Mouse (Mus musculus) megakaryocyte, embryonic 14.5 days (primary cell): ENCODE measurements around the gene Cyp2t4. TPM values are rescaled to one million over a fixed set of nuclear protein-coding genes. Genes with fewer than 3 reads are reported as not detected.

Experiments
- H3K27me3 ChIP-seq: replicated peaks from 2 replicates; pipeline ENCODE3; 2012; ENCODE audit warnings: inconsistent platforms
- H3K36me3 ChIP-seq: replicated peaks from 2 replicates; pipeline ENCODE3; 2012; ENCODE audit warnings: low read length, inconsistent platforms, mixed read lengths
- H3K4me1 ChIP-seq: 2 replicates; pipeline ENCODE4 v1.6.1; 2012; ENCODE audit warnings: inconsistent platforms
- H3K4me3 ChIP-seq: replicated peaks from 2 replicates; pipeline ENCODE3; 2012; ENCODE audit warnings: moderate library complexity, mild to moderate bottlenecking, inconsistent platforms
- H3K9me3 ChIP-seq: 2 replicates; pipeline ENCODE4 v1.6.1; 2012; ENCODE audit warnings: inconsistent platforms
- FLI1 ChIP-seq: IDR thresholded peaks from 2 replicates; pipeline ENCODE4 v1.6.1; 2012; ENCODE audit warnings: low read length, inconsistent platforms, mixed read lengths
- GATA1 ChIP-seq: IDR thresholded peaks from 3 replicates; pipeline ENCODE4 v1.6.1; 2012; ENCODE audit warnings: mixed read lengths, low read length, inconsistent platforms, borderline replicate concordance
- polyA plus RNA-seq: library from polyadenylated mRNA; stranded (reverse); fragments of >175 nt; gene quantifications from 2 replicates; pipeline ENCODE4 v1.2.3, GENCODE M21; 2012; ENCODE audit warnings: low replicate concordance; ENCODE audit not compliant: insufficient read depth

The Cyp2t4 gene
- polyA plus RNA-seq, 1 experiment: not detected

- Histone ChIP-seq H3K27me3 (peaks cover 6% of the 10 kb centered on the region), H3K36me3 (no peaks in the 10 kb centered on the region), H3K4me1 (peaks cover 5% of the 10 kb centered on the region; the same call in 1 of the 2 replicates), H3K9me3 (no peaks in the 10 kb centered on the region; the same call in 1 of the 2 replicates), H3K4me3 (no peak overlapping the region)
- TF ChIP-seq FLI1: no peak
These were observed 23.7 kb upstream of the Cyp2t4 start for GRCm38 (mm10) chr7:27129811-27130210.

GRCm38 (mm10) chr7:27130521-27131370, 22.8 kb upstream of the Cyp2t4 start:
- Histone ChIP-seq H3K36me3 (no peaks in the 10 kb centered on the region), H3K4me3 (no peak overlapping the region), H3K9me3 (no peaks in the 10 kb centered on the region; the same call in 1 of the 2 replicates), H3K27me3 (peaks cover 6% of the 10 kb centered on the region), H3K4me1 (peaks cover 5% of the 10 kb centered on the region; the same call in 1 of the 2 replicates)
- TF ChIP-seq GATA1: no peak
- no peak for TF ChIP-seq FLI1

GRCm38 (mm10) chr7:27131387-27131786, 22.1 kb upstream of the Cyp2t4 start:
- no peak overlapping the region for H3K4me3 ChIP-seq
- H3K27me3 ChIP-seq: peaks cover 6% of the 10 kb centered on the region
- H3K36me3 ChIP-seq: no peaks in the 10 kb centered on the region
- peaks cover 5% of the 10 kb centered on the region; the same call in 1 of the 2 replicates for H3K4me1 ChIP-seq
- TF ChIP-seq GATA1 (no peak), FLI1 (no peak)
- H3K9me3 ChIP-seq: no peaks in the 10 kb centered on the region; the same call in 1 of the 2 replicates

- Histone ChIP-seq H3K36me3 (no peaks in the 10 kb centered on the region), H3K27me3 (peaks cover 6% of the 10 kb centered on the region), H3K4me1 (peaks cover 5% of the 10 kb centered on the region; the same call in 1 of the 2 replicates), H3K9me3 (no peaks in the 10 kb centered on the region; the same call in 1 of the 2 replicates), H3K4me3 (peak overlapping the region; percentile 74)
- TF ChIP-seq FLI1 (no peak), GATA1 (no peak)
These were observed 20.9 kb upstream of the Cyp2t4 start for GRCm38 (mm10) chr7:27132588-27132987.

- H3K27me3 ChIP-seq: peaks cover 5% of the 10 kb centered on the region
- no peak for TF ChIP-seq GATA1
- TF ChIP-seq FLI1: no peak
These were observed 20.4 kb upstream of the Cyp2t4 start for GRCm38 (mm10) chr7:27133156-27133555.

GRCm38 (mm10) chr7:27133757-27134156, 19.8 kb upstream of the Cyp2t4 start:
- H3K36me3 ChIP-seq: no peaks in the 10 kb centered on the region
- peaks cover 5% of the 10 kb centered on the region for H3K27me3 ChIP-seq
- TF ChIP-seq GATA1 (no peak), FLI1 (no peak)
- peaks cover 5% of the 10 kb centered on the region; the same call in 1 of the 2 replicates for H3K4me1 ChIP-seq
- no peaks in the 10 kb centered on the region; the same call in 1 of the 2 replicates for H3K9me3 ChIP-seq
- no peak overlapping the region for H3K4me3 ChIP-seq

More at GRCm38 (mm10) chr7:27133156-27133555, 20.4 kb upstream of the Cyp2t4 start:
- Histone ChIP-seq H3K4me3 (no peak overlapping the region), H3K36me3 (no peaks in the 10 kb centered on the region), H3K4me1 (peaks cover 5% of the 10 kb centered on the region; the same call in 1 of the 2 replicates), H3K9me3 (no peaks in the 10 kb centered on the region; the same call in 1 of the 2 replicates)

GRCm38 (mm10) chr7:27136410-27136996, 17.0 kb upstream of the Cyp2t4 start:
- H3K4me3 ChIP-seq: no peak overlapping the region
- H3K9me3 ChIP-seq: peaks cover 5% of the 10 kb centered on the region; the same call in 1 of the 2 replicates
- peaks cover 5% of the 10 kb centered on the region; the same call in 1 of the 2 replicates for H3K4me1 ChIP-seq
- no peak for TF ChIP-seq GATA1
- TF ChIP-seq FLI1: no peak
- H3K27me3 ChIP-seq: peaks cover 5% of the 10 kb centered on the region
- H3K36me3 ChIP-seq: no peaks in the 10 kb centered on the region

GRCm38 (mm10) chr7:27156005-27156404, 2.5 kb downstream of the Cyp2t4 start:
- Histone ChIP-seq H3K36me3 (peaks cover 58% of the 10 kb centered on the region), H3K27me3 (peaks cover 3% of the 10 kb centered on the region), H3K4me3 (no peak overlapping the region), H3K4me1 (peaks cover 35% of the 10 kb centered on the region), H3K9me3 (no peaks in the 10 kb centered on the region)
- no peak for TF ChIP-seq GATA1
- no peak for TF ChIP-seq FLI1

GRCm38 (mm10) chr7:27158171-27158570, 4.7 kb downstream of the Cyp2t4 start:
- Histone ChIP-seq H3K36me3 (peaks cover 79% of the 10 kb centered on the region), H3K4me3 (no peak overlapping the region), H3K9me3 (no peaks in the 10 kb centered on the region), H3K27me3 (peaks cover 3% of the 10 kb centered on the region), H3K4me1 (peaks cover 57% of the 10 kb centered on the region)
- TF ChIP-seq FLI1 (no peak), GATA1 (no peak)

- H3K9me3 ChIP-seq: no peaks in the 10 kb centered on the region
- no peak overlapping the region for H3K4me3 ChIP-seq
- no peaks in the 10 kb centered on the region for H3K27me3 ChIP-seq
- TF ChIP-seq GATA1: no peak
- TF ChIP-seq FLI1: no peak
- H3K36me3 ChIP-seq: peaks cover 90% of the 10 kb centered on the region
- peaks cover 68% of the 10 kb centered on the region for H3K4me1 ChIP-seq
These were observed 5.7 kb downstream of the Cyp2t4 start for GRCm38 (mm10) chr7:27159256-27159655.
